Mouse (Mus musculus) stomach, embryonic 16.5 days (tissue): Measurements from ENCODE around the gene Tspan5. TPM values are rescaled to one million over a fixed set of nuclear protein-coding genes. Genes with fewer than 3 reads are reported as not detected.
A peak's percentile ranks its signal among the peaks of the same experiment; 100 is the strongest.

Experiments
- ATAC-seq: fragments of 200-750 bp; cut with Nextera tagmentation; 2 replicates; pipeline ENCODE4 v1.8.0; 2017; ENCODE audit warnings: moderate number of reproducible peaks, moderate TSS enrichment; ENCODE audit not compliant: insufficient read depth, low FRiP score
- H3K27ac ChIP-seq: fragments of 300-500 bp; sonication (generic); 2 replicates; pipeline ENCODE4 v1.5.1; 2014; ENCODE audit warnings: low read length
- H3K27me3 ChIP-seq: fragments of 300-500 bp; sonication (generic); 2 replicates; pipeline ENCODE4 v1.6.1; 2014; ENCODE audit warnings: low read length, control low read depth, mixed read lengths; ENCODE audit not compliant: control insufficient read depth, insufficient read depth
- H3K36me3 ChIP-seq: fragments of 300-500 bp; sonication (generic); 2 replicates; pipeline ENCODE4 v1.6.1; 2014; ENCODE audit warnings: low read length; ENCODE audit not compliant: control insufficient read depth, insufficient read depth
- H3K4me1 ChIP-seq: fragments of 300-500 bp; sonication (generic); 2 replicates; pipeline ENCODE4 v1.6.1; 2014; ENCODE audit warnings: low read length, control low read depth, mixed read lengths; ENCODE audit not compliant: control insufficient read depth, insufficient read depth
- H3K4me2 ChIP-seq: fragments of 300-500 bp; sonication (generic); 2 replicates; pipeline ENCODE4 v1.6.1; 2014; ENCODE audit warnings: low read depth, low read length, mixed read lengths
- H3K4me3 ChIP-seq: fragments of 300-500 bp; sonication (generic); replicated peaks from 2 replicates; pipeline ENCODE4 v1.5.1; 2014; ENCODE audit warnings: mild to moderate bottlenecking, low read length
- H3K9ac ChIP-seq: fragments of 300-500 bp; sonication (generic); 2 replicates; pipeline ENCODE4 v1.6.1; 2014; ENCODE audit warnings: low read length
- H3K9me3 ChIP-seq: fragments of 300-500 bp; sonication (generic); replicated peaks from 2 replicates; pipeline ENCODE4 v1.6.1; 2016; ENCODE audit warnings: low read length, control low read depth; ENCODE audit not compliant: control insufficient read depth
- WGBS: fragments of 180-500 bp; shearing (Covaris S2); extraction: QIAGEN DNeasy Blood & Tissue Kit; methylation state at CpG from one replicate; pipeline ENCODE4 v1.1.7; 2014; 5-methylcytosine and 5-hydroxymethylcytosine counted together
- polyA plus RNA-seq: library from polyadenylated mRNA; unstranded; fragments of >200 nt; fragmentation: Nextera tagmentation; extraction: Ambion mirVana; gene quantifications from 2 replicates; pipeline ENCODE4 v1.2.1, GENCODE M21; 2015

Gene Tspan5
- polyA plus RNA-seq, 1 experiment from 2014 or later: 31.1 TPM

GRCm38 (mm10) chr3:138897500-138897899, 155.5 kb downstream of the Tspan5 start:
- no peak overlapping the region for H3K4me3 ChIP-seq
- no peak overlapping the region for H3K9ac ChIP-seq
- no peaks in the 10 kb centered on the region for H3K27me3 ChIP-seq
- 0 out of 2 replicates have a peak, but pooled peaks cover 3% of the 10 kb centered on the region for H3K9me3 ChIP-seq
- 89% methylated on average over 11 of the region's 11 CpGs for WGBS
- H3K4me2 ChIP-seq: no peak overlapping the region
- peaks cover 4% of the 10 kb centered on the region; the same call in 1 of the 2 replicates for H3K4me1 ChIP-seq
- H3K27ac ChIP-seq: no peak overlapping the region
- peaks cover 13% of the 10 kb centered on the region for H3K36me3 ChIP-seq
- ATAC-seq: 0 out of 2 replicates have a peak, but pooled peaks have one; percentile 33

DNA sequence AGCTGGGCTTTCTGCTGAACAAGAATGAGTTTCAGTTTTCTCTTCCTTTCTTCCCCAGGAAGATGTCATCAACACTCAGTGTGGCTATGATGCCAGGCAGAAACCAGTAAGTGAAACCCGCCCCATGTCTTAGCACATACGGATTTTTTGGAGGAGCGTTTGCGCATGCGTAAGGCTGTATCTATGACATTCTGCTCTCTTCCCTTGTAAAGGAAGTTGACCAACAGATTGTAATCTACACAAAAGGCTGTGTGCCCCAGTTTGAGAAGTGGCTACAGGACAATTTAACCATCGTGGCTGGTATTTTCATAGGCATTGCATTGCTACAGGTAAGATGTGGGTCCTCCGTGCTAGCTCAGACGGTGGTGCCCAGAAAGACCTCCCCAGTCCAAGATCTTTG, 156.1 kb downstream of the Tspan5 start:
- no peak overlapping the region for H3K27ac ChIP-seq
- H3K9ac ChIP-seq: no peak overlapping the region
- H3K4me1 ChIP-seq: peaks cover 4% of the 10 kb centered on the region; the same call in 1 of the 2 replicates
- 93% methylated on average over 8 of the region's 8 CpGs for WGBS
- H3K27me3 ChIP-seq: no peaks in the 10 kb centered on the region
- no peak overlapping the region for H3K4me3 ChIP-seq
- 0 out of 2 replicates have a peak, but pooled peaks cover 3% of the 10 kb centered on the region for H3K9me3 ChIP-seq
- no peak overlapping the region for H3K4me2 ChIP-seq
- peaks cover 13% of the 10 kb centered on the region for H3K36me3 ChIP-seq
- no peak for ATAC-seq

DNA sequence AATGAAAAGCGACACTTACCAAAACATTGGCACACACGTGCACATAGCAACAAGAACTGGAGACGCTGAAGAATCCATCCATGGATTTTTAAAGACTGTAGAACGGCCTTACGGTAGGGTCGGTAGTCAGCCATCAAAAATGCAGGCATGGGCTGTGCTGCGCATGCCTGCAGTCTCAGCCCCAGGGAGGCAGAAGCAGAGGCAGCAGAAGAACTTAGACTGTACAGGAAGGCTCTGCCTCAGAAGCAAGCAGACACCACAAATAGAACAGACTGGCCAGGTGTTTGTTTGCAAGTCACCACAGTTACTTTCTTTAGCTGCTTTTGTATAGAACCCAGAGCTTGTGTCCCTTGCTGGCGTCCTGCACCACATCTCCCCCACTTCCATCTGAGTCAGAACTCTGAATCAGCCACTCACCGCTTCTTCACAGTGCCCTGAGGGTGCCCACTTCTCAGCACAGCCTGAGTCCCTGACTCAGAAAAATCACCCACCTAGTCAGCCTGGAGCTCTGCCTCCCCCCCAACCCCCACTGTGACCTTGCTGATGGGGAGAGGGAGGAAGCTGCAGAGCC, 158.7 kb downstream of the Tspan5 start:
- Histone ChIP-seq H3K4me3 (no peak overlapping the region), H3K9ac (no peak overlapping the region), H3K4me2 (no peak overlapping the region), H3K9me3 (0 out of 2 replicates have a peak, but pooled peaks cover 3% of the 10 kb centered on the region), H3K27ac (no peak overlapping the region), H3K36me3 (peaks cover 13% of the 10 kb centered on the region), H3K27me3 (no peaks in the 10 kb centered on the region), H3K4me1 (peaks cover 1% of the 10 kb centered on the region; the same call in 1 of the 2 replicates)
- WGBS: 85% methylated on average over 9 of the region's 9 CpGs
- no peak for ATAC-seq

DNA sequence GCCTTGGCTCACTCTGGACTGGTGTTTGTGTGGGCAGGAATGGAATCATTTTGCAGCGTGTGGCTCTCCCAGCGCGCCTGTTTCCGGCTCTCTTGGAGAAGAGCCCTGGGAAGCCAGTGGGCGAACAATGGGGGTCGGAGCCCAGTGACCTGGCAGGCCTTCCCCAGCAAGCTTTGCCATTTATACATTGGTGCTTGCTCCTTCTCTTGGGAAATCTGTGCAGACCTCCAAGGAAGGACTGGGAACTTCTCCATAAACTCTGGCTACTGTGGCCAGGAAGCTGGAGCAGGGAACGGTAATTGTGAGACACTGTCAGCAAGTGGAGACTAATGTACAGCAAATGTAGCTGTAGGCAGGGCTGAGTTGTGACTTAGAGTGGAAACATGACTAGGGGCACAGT, 163.7 kb downstream of the Tspan5 start:
- Histone ChIP-seq H3K9me3 (no peaks in the 10 kb centered on the region), H3K27ac (peak overlapping the region; percentile 15; the same call in 1 of the 2 replicates), H3K27me3 (no peaks in the 10 kb centered on the region), H3K4me2 (no peak overlapping the region), H3K4me3 (no peak overlapping the region), H3K36me3 (no peaks in the 10 kb centered on the region), H3K9ac (no peak overlapping the region), H3K4me1 (peaks cover 7% of the 10 kb centered on the region; the same call in 1 of the 2 replicates)
- ATAC-seq: 0 out of 2 replicates have a peak, but pooled peaks have one; percentile 23
- WGBS: 61% methylated on average over 7 of the region's 7 CpGs

DNA sequence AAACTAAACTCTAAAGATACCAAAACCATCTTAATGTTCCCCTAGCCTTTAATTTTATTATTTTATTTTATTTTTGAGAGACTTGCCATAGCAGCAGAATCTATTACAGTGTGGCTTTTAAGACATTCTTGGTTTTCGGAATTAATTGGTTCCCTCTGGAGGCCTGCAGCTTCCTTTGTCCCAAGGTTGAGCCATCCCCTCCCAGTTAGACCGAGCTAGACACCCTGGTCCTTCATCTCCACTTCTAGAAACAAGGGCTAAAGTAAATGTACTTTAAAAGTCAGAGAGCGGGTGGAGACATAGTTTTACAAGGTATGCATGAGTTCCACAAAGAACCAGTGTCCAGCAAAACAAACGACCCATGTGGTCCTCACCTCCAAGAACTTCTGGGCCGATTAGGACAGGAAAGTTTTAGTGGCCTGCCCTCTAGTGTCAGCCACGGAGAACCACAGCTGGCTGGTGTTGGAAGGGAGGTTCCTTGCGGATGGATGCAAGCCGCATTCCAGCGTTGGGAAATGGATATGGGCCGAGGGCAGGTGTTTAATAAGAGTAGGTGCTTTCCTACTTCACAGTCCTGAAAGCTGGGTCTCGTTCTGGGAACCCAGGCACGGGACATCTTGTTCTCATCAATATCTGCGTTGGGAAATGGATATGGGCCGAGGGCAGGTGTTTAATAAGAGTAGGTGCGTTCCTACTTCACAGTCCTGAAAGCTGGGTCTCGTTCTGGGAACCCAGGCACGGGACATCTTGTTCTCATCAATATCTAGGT, 164.3 kb downstream of the Tspan5 start:
- H3K4me2 ChIP-seq: no peak overlapping the region
- ATAC-seq: peak; percentile 62; the same call in 1 of the 2 replicates
- no peak overlapping the region for H3K9ac ChIP-seq
- no peaks in the 10 kb centered on the region for H3K36me3 ChIP-seq
- peaks cover 7% of the 10 kb centered on the region; the same call in 1 of the 2 replicates for H3K4me1 ChIP-seq
- no peak overlapping the region for H3K4me3 ChIP-seq
- no peak overlapping the region for H3K27ac ChIP-seq
- WGBS: 33% methylated on average over 17 of the region's 17 CpGs
- H3K27me3 ChIP-seq: no peaks in the 10 kb centered on the region
- no peaks in the 10 kb centered on the region for H3K9me3 ChIP-seq

- H3K9me3 ChIP-seq: no peaks in the 10 kb centered on the region
- no peak overlapping the region for H3K9ac ChIP-seq
These were observed 167.3 kb downstream of the Tspan5 start for GRCm38 (mm10) chr3:138909313-138909712.

DNA sequence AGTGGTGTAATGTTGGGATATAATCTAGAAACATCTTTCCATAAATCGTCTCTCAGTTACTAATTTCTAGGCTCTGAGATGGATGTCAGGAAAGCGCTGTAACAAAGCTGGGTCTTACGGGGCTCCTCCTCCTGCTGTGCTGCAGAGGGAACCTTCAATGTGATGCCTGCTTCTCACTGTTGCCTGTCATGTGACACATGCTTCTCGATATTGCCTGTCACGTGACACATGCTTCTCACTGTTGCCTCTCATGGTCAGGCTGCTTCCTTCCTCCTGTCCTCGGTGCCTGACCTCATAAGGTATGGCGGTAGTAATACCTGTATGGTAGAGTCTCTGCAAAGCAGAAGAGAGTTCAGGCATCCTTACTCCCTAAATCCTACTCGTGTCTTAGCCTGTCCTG, 170.5 kb downstream of the Tspan5 start:
- no peak for ATAC-seq
- Histone ChIP-seq H3K9ac (no peak overlapping the region), H3K4me3 (no peak overlapping the region), H3K4me2 (no peak overlapping the region), H3K27ac (no peak overlapping the region), H3K27me3 (no peaks in the 10 kb centered on the region), H3K36me3 (no peaks in the 10 kb centered on the region), H3K9me3 (no peaks in the 10 kb centered on the region), H3K4me1 (no peaks in the 10 kb centered on the region)
- 87% methylated on average over 8 of the region's 8 CpGs for WGBS

More at GRCm38 (mm10) chr3:138909313-138909712, 167.3 kb downstream of the Tspan5 start:
- no peak overlapping the region for H3K4me2 ChIP-seq
- H3K27ac ChIP-seq: no peak overlapping the region
- H3K4me3 ChIP-seq: no peak overlapping the region
- no peaks in the 10 kb centered on the region for H3K27me3 ChIP-seq
- no peaks in the 10 kb centered on the region for H3K36me3 ChIP-seq
- ATAC-seq: no peak
- 81% methylated on average over 2 of the region's 2 CpGs for WGBS
- H3K4me1 ChIP-seq: peaks cover 7% of the 10 kb centered on the region; the same call in 1 of the 2 replicates

- Histone ChIP-seq H3K27ac (no peak overlapping the region), H3K9ac (no peak overlapping the region), H3K4me2 (no peak overlapping the region), H3K36me3 (no peaks in the 10 kb centered on the region), H3K4me3 (no peak overlapping the region), H3K4me1 (no peaks in the 10 kb centered on the region), H3K27me3 (no peaks in the 10 kb centered on the region), H3K9me3 (no peaks in the 10 kb centered on the region)
- WGBS: 48% methylated on average over 8 of the region's 8 CpGs
- ATAC-seq: no peak
These were observed 172.8 kb downstream of the Tspan5 start for GRCm38 (mm10) chr3:138914626-138915288.

GRCm38 (mm10) chr3:138916591-138916990, 174.6 kb downstream of the Tspan5 start:
- H3K9me3 ChIP-seq: no peaks in the 10 kb centered on the region
- no peaks in the 10 kb centered on the region for H3K36me3 ChIP-seq
- no peak overlapping the region for H3K27ac ChIP-seq
- no peaks in the 10 kb centered on the region for H3K4me1 ChIP-seq
- H3K27me3 ChIP-seq: no peaks in the 10 kb centered on the region
- H3K4me3 ChIP-seq: no peak overlapping the region
- WGBS: 69% methylated on average over 4 of the region's 4 CpGs
- H3K4me2 ChIP-seq: no peak overlapping the region
- no peak for ATAC-seq
- H3K9ac ChIP-seq: no peak overlapping the region
